In genomic region chr19:47379141-47379540, GRCm38 (mm10) we compare ENCODE assay signal across 9 mouse cellular contexts.
A peak's percentile ranks its signal among the peaks of the same experiment; 100 is the strongest.
DNase-seq lines count a peak whose midpoint lies in the region; ATAC-seq lines count a peak whose summit lies in the region.
"Had no signal": no experiment of that assay in that cellular context is flagged by ENCODE, and none has a peak within 500 bp of the region (broad histone marks: within the 10 kb centered on the region; RNA-seq: fewer than 3 reads in every experiment).

No protein-coding gene starts in this region.

- WGBS in hindbrain, embryonic 10.5 days = 77% methylated on average over 5 of the region's 5 CpGs
- 73% methylated on average over 4 of the region's 5 CpGs for WGBS in hindbrain, embryonic 16.5 days
- WGBS in liver, embryonic 16.5 days (ENCODE audit: insufficient replicate concordance) = 60% methylated on average over 5 of the region's 5 CpGs

- no peak for ATAC-seq in hindbrain, embryonic 16.5 days
- peak; percentile 44; the same call in 1 of the 2 replicates for ATAC-seq in erythroblast, adult 5-6 weeks (replicated peaks; ENCODE audit: low FRiP score, poor library complexity, severe bottlenecking)
- peak; percentile 98 for ATAC-seq in liver, embryonic 16.5 days (ENCODE audit: low read depth)

- DNase-seq in hindbrain, embryonic 10.5 days (ENCODE audit: low spot score) = no peak
- peak; percentile 32 for DNase-seq in NIH3T3 (ENCODE audit: low read depth)
- DNase-seq in thymus, postnatal 36 days = no peak
- no peak for DNase-seq in kidney, postnatal 10 days
- DNase-seq: embryo, embryonic 11 days had no signal

- no peaks in the 10 kb centered on the region for H3K36me3 ChIP-seq in hindbrain, embryonic 10.5 days
- no peaks in the 10 kb centered on the region for H3K36me3 ChIP-seq in hindbrain, embryonic 16.5 days (ENCODE audit: control insufficient read depth, insufficient read depth, low read length)
- H3K36me3 ChIP-seq in liver, embryonic 16.5 days (ENCODE audit: control insufficient read depth, insufficient read depth) = no peaks in the 10 kb centered on the region

- peak overlapping the region; percentile 77 for H3K27ac ChIP-seq in hindbrain, embryonic 10.5 days
- H3K27ac ChIP-seq in hindbrain, embryonic 16.5 days (ENCODE audit: low read depth, low read length) = no peak overlapping the region
- H3K27ac ChIP-seq in liver, embryonic 16.5 days (ENCODE audit: low read length) = peak overlapping the region; percentile 84
- H3K27ac ChIP-seq: hindbrain, embryonic 14.5 days had no signal

- H3K4me2 ChIP-seq in hindbrain, embryonic 16.5 days (ENCODE audit: low read length) = no peak overlapping the region
- H3K4me2 ChIP-seq in liver, embryonic 16.5 days (ENCODE audit: low read depth, low read length) = peak overlapping the region; percentile 62
- H3K4me2 ChIP-seq: hindbrain, embryonic 14.5 days had no signal

- no peak overlapping the region for H3K9ac ChIP-seq in hindbrain, embryonic 16.5 days (ENCODE audit: low read depth, low read length)
- peak overlapping the region; percentile 61 for H3K9ac ChIP-seq in liver, embryonic 16.5 days (ENCODE audit: low read depth, low read length)
- H3K9ac ChIP-seq: hindbrain, embryonic 14.5 days had no signal

- no peak overlapping the region for H3K4me3 ChIP-seq in hindbrain, embryonic 10.5 days
- no peak overlapping the region for H3K4me3 ChIP-seq in hindbrain, embryonic 16.5 days (ENCODE audit: low read length)
- peak overlapping the region; percentile 19; the same call in 1 of the 2 replicates for H3K4me3 ChIP-seq in liver, embryonic 16.5 days (ENCODE audit: low read depth, low read length)

- H3K27me3 ChIP-seq in hindbrain, embryonic 10.5 days (ENCODE audit: insufficient read depth, poor library complexity, severe bottlenecking) = no peaks in the 10 kb centered on the region
- H3K27me3 ChIP-seq in hindbrain, embryonic 16.5 days (replicated peaks; ENCODE audit: control insufficient read depth, insufficient read depth, low read length) = no peaks in the 10 kb centered on the region
- H3K27me3 ChIP-seq in liver, embryonic 16.5 days (ENCODE audit: control insufficient read depth, insufficient read depth, low read depth, low read length) = no peaks in the 10 kb centered on the region

- peaks cover 33% of the 10 kb centered on the region for H3K4me1 ChIP-seq in hindbrain, embryonic 10.5 days (replicated peaks)
- no peaks in the 10 kb centered on the region for H3K4me1 ChIP-seq in hindbrain, embryonic 16.5 days (ENCODE audit: control insufficient read depth, insufficient read depth, low read depth, low read length)
- H3K4me1 ChIP-seq in liver, embryonic 16.5 days (ENCODE audit: control insufficient read depth, low read depth, low read length) = peaks cover 46% of the 10 kb centered on the region

- no peaks in the 10 kb centered on the region for H3K9me3 ChIP-seq in hindbrain, embryonic 10.5 days
- no peaks in the 10 kb centered on the region for H3K9me3 ChIP-seq in hindbrain, embryonic 16.5 days (ENCODE audit: control insufficient read depth, low read length)
- H3K9me3 ChIP-seq in liver, embryonic 16.5 days (replicated peaks; ENCODE audit: control insufficient read depth, low read length) = no peaks in the 10 kb centered on the region
